Mouse (Mus musculus) erythroid progenitor cell, adult 5-6 weeks (primary cell): ENCODE data around the gene Foxi1. TPM values are rescaled to one million over a fixed set of nuclear protein-coding genes. Genes with fewer than 3 reads are reported as not detected.
"Not testable (repeated sequence)": the region's sequence is repeated elsewhere in the genome, so short reads cannot be mapped to it uniquely, and the experiment has no call there.

Experiments used
- ATAC-seq: replicated peaks from 2 replicates; pipeline ENCODE4 v1.8.0; 2016; ENCODE audit warnings: moderate number of reproducible peaks, mild to moderate bottlenecking, moderate TSS enrichment, inconsistent platforms; ENCODE audit not compliant: poor library complexity, low FRiP score, severe bottlenecking
- total RNA-seq, 2 experiments: library from RNA; stranded (forward) in 1 of 2; stranded (reverse) in 1 of 2; fragments of 150-400 nt in 1 of 2; fragments of 186-747, 209-891 nt in 1 of 2; gene quantifications; 2 replicates each; pipeline versions ENCODE4 v1.2.3 to v1.2.4; 2015 to 2017; ENCODE audit warnings: low replicate concordance in 2 of 2

Gene Foxi1
- not detected in 2 replicates for total RNA-seq (2015; ENCODE audit: low replicate concordance)
- total RNA-seq (2017; ENCODE audit: low replicate concordance): not detected in 2 replicates

- ATAC-seq: no peak
These were observed at the start of gene Foxi1 for GRCm38 (mm10) chr11:34207989-34208388. Foxi1 (minus strand) TSS chr11:34208089.

- no peak for ATAC-seq
These were observed 35.1 kb upstream of the Foxi1 start for GRCm38 (mm10) chr11:34242979-34243378.

DNA sequence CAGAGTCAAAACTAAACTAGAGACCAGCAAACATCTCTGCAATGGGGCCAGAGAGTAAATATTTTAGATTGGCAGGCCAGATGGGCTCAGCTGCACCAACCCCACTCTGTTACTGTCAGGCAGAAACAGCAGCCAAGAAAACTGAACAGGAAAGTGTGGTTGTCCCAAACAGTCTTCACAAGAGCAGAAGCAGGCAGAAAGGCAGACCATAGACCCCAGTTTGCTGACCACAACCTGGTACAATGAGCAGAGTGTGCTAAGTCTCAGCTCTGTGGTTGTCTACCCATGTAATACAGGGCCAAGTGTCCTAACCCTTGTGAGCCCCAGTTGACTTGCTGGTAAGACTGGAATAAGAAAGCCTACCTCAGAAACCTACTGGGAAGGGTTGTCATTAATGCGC is 32.4 kb upstream of the Foxi1 start:
- no peak for ATAC-seq

- ATAC-seq: no peak
These were observed 31.8 kb upstream of the Foxi1 start for GRCm38 (mm10) chr11:34239691-34240090.

DNA sequence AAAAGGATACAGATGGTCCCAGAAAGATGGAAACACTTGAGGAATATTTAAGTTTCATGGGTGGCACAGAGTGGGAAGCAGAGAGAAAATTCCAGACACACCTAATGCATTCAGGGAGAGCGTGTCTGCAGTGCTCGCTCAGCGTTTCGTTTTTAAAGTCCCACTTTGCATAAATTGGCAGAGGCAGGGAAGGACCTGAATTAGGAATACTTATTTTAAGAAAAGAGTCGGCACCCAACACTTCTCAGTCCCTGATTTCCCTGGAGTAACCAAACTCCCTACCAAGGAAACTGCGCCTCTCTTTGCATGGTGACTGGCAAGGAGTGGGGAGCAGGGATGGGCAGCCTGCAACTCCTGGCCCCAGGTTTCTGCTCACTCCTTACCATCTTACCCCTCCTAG is 29.0 kb upstream of the Foxi1 start:
- no peak for ATAC-seq

DNA sequence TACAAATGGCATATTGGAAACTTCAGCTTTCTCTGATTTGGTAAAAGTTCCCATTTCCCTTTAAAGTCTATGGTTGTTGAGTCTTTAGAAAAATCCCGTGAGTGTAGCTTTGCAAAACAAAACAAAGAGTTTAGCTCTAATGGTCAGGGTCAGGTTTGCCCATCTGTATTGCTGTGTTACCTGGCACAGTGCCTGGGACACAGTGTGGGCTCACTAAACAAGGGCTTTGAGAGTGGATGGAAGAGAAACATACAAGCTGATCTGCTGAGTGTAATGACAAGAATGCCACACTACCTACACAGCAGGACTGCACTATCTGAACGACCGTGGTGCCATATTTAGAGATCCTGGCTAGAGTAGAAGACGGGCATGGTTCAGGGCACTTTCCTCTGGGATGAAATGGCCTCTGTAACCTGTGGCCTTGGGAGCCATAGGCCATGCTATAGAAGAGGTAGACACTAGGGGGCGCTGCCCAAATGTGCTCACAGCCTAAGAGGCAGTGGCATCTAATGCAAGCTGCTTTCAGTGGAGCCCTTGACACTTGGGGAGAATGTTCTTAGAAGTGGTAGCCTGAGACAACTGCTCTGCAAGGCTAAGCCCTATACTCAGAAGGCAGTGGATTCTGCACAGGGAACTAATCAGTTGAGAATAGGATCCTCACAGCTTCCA is 28.3 kb upstream of the Foxi1 start:
- 0 out of 2 replicates have a peak, but pooled peaks have one; percentile 63 for ATAC-seq

- ATAC-seq: no peak
These were observed 21.0 kb upstream of the Foxi1 start for GRCm38 (mm10) chr11:34228758-34229364.

GRCm38 (mm10) chr11:34227180-34227579 is 19.3 kb upstream of the Foxi1 start:
- no peak for ATAC-seq

- not testable (repeated sequence) for ATAC-seq
These were observed 12.7 kb upstream of the Foxi1 start for GRCm38 (mm10) chr11:34220596-34220995.

DNA sequence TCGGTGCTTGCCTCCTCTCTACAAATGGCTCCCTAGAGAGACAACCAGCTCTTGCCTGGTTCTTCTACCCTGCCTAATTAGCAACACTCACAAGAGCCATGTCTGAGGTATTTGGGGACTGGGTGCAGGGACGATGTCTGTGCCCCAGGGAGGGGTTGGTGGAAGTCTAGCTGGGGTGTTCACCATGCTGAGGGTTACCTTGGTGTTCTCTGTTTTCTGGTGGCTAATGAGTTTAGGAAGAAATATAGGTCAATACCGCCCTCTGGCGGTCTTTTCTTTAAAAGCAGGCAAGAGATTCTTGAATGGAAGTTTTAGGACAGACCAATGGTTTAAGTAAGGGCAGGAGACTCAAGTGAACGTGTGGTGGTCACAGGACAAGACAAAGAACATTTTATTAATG is 5.0 kb upstream of the Foxi1 start:
- no peak for ATAC-seq

DNA sequence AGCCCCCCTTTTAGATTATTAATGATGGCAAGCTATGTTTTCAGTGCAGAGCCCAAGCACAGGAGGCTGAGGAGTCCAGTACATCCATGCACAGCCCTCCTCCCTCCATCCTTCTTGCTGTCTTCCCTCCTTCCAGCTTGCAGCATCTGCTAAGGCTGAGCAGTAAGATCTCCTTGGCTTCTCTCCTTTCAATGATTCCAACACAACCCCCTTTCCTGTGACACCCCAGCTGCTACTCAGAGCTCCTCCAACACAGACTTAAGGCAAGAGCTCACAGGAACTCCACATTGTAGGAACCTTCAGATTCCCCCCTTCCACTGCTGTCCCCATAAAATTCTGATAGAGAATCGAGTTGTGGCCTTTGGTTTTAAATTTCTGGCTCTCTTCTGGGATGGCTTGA is 5.1 kb downstream of the Foxi1 start:
- no peak for ATAC-seq

GRCm38 (mm10) chr11:34195142-34195541 is 12.7 kb downstream of the Foxi1 start:
- no peak for ATAC-seq

DNA sequence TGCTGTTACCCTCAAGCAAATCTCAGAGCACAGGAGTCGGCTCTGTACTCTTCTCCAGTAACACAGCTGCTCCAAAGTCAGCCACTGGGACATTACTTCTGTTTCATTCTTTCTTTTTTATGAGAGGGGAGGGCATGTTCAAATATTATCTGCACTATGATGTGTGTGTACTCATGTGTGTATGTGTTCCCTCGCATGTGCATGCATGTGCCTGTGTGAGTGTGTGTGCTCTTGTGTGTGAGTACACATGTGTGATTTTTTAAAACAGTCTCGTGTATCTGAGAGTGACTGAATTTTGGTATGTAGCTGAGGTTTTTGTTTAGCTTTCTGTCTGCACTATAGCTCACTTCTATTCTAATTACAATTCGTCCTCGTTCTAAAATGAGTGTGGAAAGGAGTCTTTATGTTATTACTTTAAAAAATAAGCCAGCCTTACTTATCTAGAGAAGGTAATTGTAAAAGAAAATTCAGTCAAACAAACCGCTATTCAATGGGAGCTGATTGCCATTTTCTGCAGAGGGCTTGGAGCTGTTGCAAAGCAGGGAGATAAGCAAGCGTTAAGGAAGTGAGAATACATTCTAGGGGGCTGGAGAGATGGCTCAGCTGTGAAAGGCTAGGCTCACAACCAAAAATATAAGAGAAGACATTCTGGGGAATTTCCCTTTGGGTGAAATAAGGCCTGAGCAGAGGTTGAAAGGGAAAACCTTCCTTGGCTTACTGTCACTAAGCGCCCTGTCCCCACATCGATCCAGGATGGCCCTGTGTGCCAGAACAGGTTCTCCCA is 13.5 kb downstream of the Foxi1 start:
- no peak for ATAC-seq

- ATAC-seq: no peak
These were observed 14.2 kb downstream of the Foxi1 start for GRCm38 (mm10) chr11:34193658-34194057.

DNA sequence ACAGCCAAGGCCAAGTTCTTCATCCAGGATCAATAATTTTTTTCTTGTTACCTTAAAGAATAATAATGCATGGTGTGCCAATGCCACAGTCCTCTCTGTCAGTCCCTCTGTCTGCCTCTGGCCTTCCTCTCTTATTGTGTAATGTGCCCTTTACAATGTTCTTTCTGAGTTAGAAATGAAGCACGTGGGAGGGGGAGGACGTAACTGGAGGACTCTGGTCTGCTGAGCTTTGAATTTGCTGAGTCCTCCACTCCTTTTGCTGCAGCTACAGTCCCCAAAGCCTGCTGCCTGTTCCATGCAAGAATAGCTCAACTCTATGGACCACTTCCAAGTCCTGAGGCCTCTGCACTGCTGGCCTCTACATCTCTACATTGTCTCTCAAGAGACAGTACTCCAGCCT is 23.6 kb downstream of the Foxi1 start:
- ATAC-seq: no peak

- ATAC-seq: no peak
These were observed 26.4 kb downstream of the Foxi1 start for GRCm38 (mm10) chr11:34181214-34182117.

DNA sequence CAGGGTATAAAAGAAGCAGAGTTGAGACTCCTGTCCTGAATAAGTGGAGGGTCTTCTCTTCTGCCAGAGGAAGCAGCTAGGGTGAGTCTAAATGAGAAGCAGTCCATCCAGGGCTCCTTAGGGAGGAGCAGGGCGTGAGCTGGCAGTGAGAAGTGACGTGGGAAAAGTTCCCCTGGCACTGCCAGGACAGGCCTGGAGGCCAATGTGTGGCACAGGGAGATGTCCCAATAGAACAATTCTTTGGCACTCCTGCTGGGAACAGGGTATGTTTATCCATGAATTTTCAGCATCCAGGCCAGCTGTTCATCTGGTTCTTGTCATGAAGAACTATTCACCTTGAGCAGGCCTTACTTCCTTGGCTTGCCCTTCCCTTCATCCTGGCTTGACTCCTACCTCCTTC is 29.1 kb downstream of the Foxi1 start:
- no peak for ATAC-seq

- ATAC-seq: no peak
These were observed 31.5 kb downstream of the Foxi1 start for GRCm38 (mm10) chr11:34176371-34176770.

DNA sequence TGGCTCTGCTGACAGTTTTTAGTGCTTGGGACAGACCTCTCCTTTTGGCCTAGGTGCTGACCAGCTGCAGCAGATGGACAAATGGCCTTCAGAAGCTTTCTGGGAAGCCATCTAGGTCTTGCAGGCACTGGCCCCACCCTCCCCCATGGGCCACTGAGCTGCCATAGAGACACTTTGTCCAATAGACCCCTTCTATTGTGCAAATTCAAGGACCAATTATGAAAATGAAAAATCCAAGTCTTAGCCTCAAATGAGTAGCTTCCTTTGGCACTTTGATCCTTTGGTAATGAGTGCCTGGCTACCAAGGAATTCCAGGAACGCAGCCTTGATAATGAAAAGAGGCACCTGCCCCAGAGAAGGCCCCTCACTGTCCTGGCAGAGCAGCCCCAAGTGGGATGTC is 36.7 kb downstream of the Foxi1 start:
- no peak for ATAC-seq

DNA sequence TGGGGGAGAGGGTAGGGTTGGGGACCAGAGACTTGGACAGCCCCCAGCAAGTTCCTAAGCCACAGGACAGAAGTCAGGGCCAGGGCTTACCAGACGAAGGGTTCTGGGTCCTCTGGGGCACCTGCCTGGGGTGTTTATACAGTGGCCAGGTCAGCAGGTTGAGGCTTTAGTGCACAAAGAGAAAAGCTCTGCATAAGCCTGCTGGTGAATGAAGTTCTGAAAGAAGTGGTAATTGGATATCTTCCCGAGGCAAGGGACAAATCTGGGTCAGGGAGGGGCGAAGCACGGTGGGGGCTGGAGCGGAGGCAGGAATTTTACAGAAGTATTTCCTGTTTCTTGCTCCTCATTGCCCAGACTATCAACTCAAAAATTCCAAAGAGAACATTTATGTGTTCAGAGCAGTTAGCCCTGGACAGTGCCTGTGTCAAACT is 38.4 kb downstream of the Foxi1 start:
- ATAC-seq: no peak
